Mouse (Mus musculus): ENCODE measurements around the gene Bmf. TPM values are rescaled to one million over a fixed set of nuclear protein-coding genes. Genes with fewer than 3 reads are reported as not detected.
A peak's percentile ranks its signal among the peaks of the same experiment; 100 is the strongest.
"Not testable (repeated sequence)": the region's sequence is repeated elsewhere in the genome, so short reads cannot be mapped to it uniquely, and the experiment has no call there.

Gene Bmf
- polyA plus RNA-seq, 1 experiment: 3.4 TPM

- Histone ChIP-seq H3K27ac (ENCODE audit: insufficient read depth, low read length) (no peak overlapping the region), H3K4me1 (ENCODE audit: control insufficient read depth, insufficient read depth, low read length) (no peaks in the 10 kb centered on the region), H3K4me3 (ENCODE audit: insufficient read depth, low read length) (no peak overlapping the region)
- TF ChIP-seq POLR2A (IDR thresholded peaks at IDR 0.05; ENCODE audit: extremely low read depth, insufficient read depth, low read length) (no peak), CTCF (IDR thresholded peaks at IDR 0.05; ENCODE audit: extremely low read depth, insufficient read depth, low read length) (no peak)
Measured at GRCm38 (mm10) chr2:118567179-118567578, 17.7 kb upstream of the Bmf start.

- Histone ChIP-seq H3K27ac (ENCODE audit: insufficient read depth, low read length) (no peak overlapping the region), H3K4me1 (ENCODE audit: control insufficient read depth, insufficient read depth, low read length) (no peaks in the 10 kb centered on the region), H3K4me3 (ENCODE audit: insufficient read depth, low read length) (no peak overlapping the region)
- TF ChIP-seq CTCF (IDR thresholded peaks at IDR 0.05; ENCODE audit: extremely low read depth, insufficient read depth, low read length) (no peak), POLR2A (IDR thresholded peaks at IDR 0.05; ENCODE audit: extremely low read depth, insufficient read depth, low read length) (no peak)
Measured at GRCm38 (mm10) chr2:118562431-118562830, 12.9 kb upstream of the Bmf start.

GRCm38 (mm10) chr2:118562015-118562414 is 12.5 kb upstream of the Bmf start:
- TF ChIP-seq POLR2A (IDR thresholded peaks at IDR 0.05; ENCODE audit: extremely low read depth, insufficient read depth, low read length) (no peak), CTCF (IDR thresholded peaks at IDR 0.05; ENCODE audit: extremely low read depth, insufficient read depth, low read length) (no peak)
- Histone ChIP-seq H3K4me1 (ENCODE audit: control insufficient read depth, insufficient read depth, low read length) (no peaks in the 10 kb centered on the region), H3K4me3 (ENCODE audit: insufficient read depth, low read length) (no peak overlapping the region), H3K27ac (ENCODE audit: insufficient read depth, low read length) (no peak overlapping the region)

GRCm38 (mm10) chr2:118558426-118558825 is 8.9 kb upstream of the Bmf start:
- H3K4me1 ChIP-seq (ENCODE audit: control insufficient read depth, insufficient read depth, low read length): no peaks in the 10 kb centered on the region; the same call in 1 of the 2 replicates
- H3K27ac ChIP-seq (ENCODE audit: insufficient read depth, low read length): no peak overlapping the region
- H3K4me3 ChIP-seq (ENCODE audit: insufficient read depth, low read length): no peak overlapping the region
- TF ChIP-seq CTCF (IDR thresholded peaks at IDR 0.05; ENCODE audit: extremely low read depth, insufficient read depth, low read length) (no peak), POLR2A (IDR thresholded peaks at IDR 0.05; ENCODE audit: extremely low read depth, insufficient read depth, low read length) (no peak)

- peak; percentile 28; the same call in 1 of the 2 replicates for TF ChIP-seq POLR2A (IDR thresholded peaks at IDR 0.05; ENCODE audit: extremely low read depth, insufficient read depth, low read length)
- H3K4me3 ChIP-seq (ENCODE audit: insufficient read depth, low read length): peak overlapping the region; percentile 80
- H3K27ac ChIP-seq (ENCODE audit: insufficient read depth, low read length): peak overlapping the region; percentile 5
- not testable (repeated sequence) for H3K4me1 ChIP-seq (ENCODE audit: control insufficient read depth, insufficient read depth, low read length)
Measured at GRCm38 (mm10) chr2:118554356-118554990, 5.0 kb upstream of the Bmf start.

GRCm38 (mm10) chr2:118551606-118552005 is 2.1 kb upstream of the Bmf start:
- TF ChIP-seq CTCF (IDR thresholded peaks at IDR 0.05; ENCODE audit: extremely low read depth, insufficient read depth, low read length): no peak
- H3K27ac ChIP-seq (ENCODE audit: insufficient read depth, low read length): no peak overlapping the region
- peaks cover 2% of the 10 kb centered on the region; the same call in 1 of the 2 replicates for H3K4me1 ChIP-seq (ENCODE audit: control insufficient read depth, insufficient read depth, low read length)
- H3K4me3 ChIP-seq (ENCODE audit: insufficient read depth, low read length): no peak overlapping the region

- H3K27ac ChIP-seq (ENCODE audit: insufficient read depth, low read length): no peak overlapping the region
- peaks cover 5% of the 10 kb centered on the region for H3K4me1 ChIP-seq (ENCODE audit: control insufficient read depth, insufficient read depth, low read length)
- H3K4me3 ChIP-seq (ENCODE audit: insufficient read depth, low read length): peak overlapping the region; percentile 34; the same call in 1 of the 2 replicates
- TF ChIP-seq POLR2A (IDR thresholded peaks at IDR 0.05; ENCODE audit: extremely low read depth, insufficient read depth, low read length) (no peak), CTCF (IDR thresholded peaks at IDR 0.05; ENCODE audit: extremely low read depth, insufficient read depth, low read length) (no peak)
Measured at GRCm38 (mm10) chr2:118548421-118549221, 866 bp downstream of the Bmf start.

- Histone ChIP-seq H3K4me3 (ENCODE audit: insufficient read depth, low read length) (no peak overlapping the region), H3K27ac (ENCODE audit: insufficient read depth, low read length) (no peak overlapping the region), H3K4me1 (ENCODE audit: control insufficient read depth, insufficient read depth, low read length) (peaks cover 5% of the 10 kb centered on the region)
- TF ChIP-seq POLR2A (IDR thresholded peaks at IDR 0.05; ENCODE audit: extremely low read depth, insufficient read depth, low read length) (no peak), CTCF (IDR thresholded peaks at IDR 0.05; ENCODE audit: extremely low read depth, insufficient read depth, low read length) (no peak)
Measured at GRCm38 (mm10) chr2:118547541-118548016, 1.9 kb downstream of the Bmf start.

GRCm38 (mm10) chr2:118546798-118547165 is 2.7 kb downstream of the Bmf start:
- H3K27ac ChIP-seq (ENCODE audit: insufficient read depth, low read length): no peak overlapping the region

More at GRCm38 (mm10) chr2:118546798-118547165, 2.7 kb downstream of the Bmf start:
- TF ChIP-seq POLR2A (IDR thresholded peaks at IDR 0.05; ENCODE audit: extremely low read depth, insufficient read depth, low read length) (no peak), CTCF (IDR thresholded peaks at IDR 0.05; ENCODE audit: extremely low read depth, insufficient read depth, low read length) (no peak)
- Histone ChIP-seq H3K4me3 (ENCODE audit: insufficient read depth, low read length) (no peak overlapping the region), H3K4me1 (ENCODE audit: control insufficient read depth, insufficient read depth, low read length) (peaks cover 5% of the 10 kb centered on the region)
